Mouse (Mus musculus): Measurements from ENCODE around the gene Fnbp1. TPM values are rescaled to one million over a fixed set of nuclear protein-coding genes. Genes with fewer than 3 reads are reported as not detected.

Fnbp1 gene
- polyA plus RNA-seq, 1 experiment from 2014 or later: 15.7 TPM

- Histone ChIP-seq H3K9ac (ENCODE audit: low read length) (0 out of 2 replicates have a peak overlapping the region, but pooled peaks have one; percentile 27), H3K4me2 (replicated peaks; ENCODE audit: low read depth) (no peak overlapping the region), H3K27me3 (ENCODE audit: control insufficient read depth, insufficient read depth, low read length) (no peaks in the 10 kb centered on the region), H3K4me3 (ENCODE audit: low read depth, low read length) (no peak overlapping the region), H3K9me3 (ENCODE audit: control insufficient read depth, low read length) (no peaks in the 10 kb centered on the region), H3K36me3 (ENCODE audit: control insufficient read depth, insufficient read depth, low read length) (peaks cover 4% of the 10 kb centered on the region; the same call in 1 of the 2 replicates), H3K27ac (replicated peaks) (peak overlapping the region; percentile 45; the same call in 1 of the 2 replicates), H3K4me1 (replicated peaks; ENCODE audit: control insufficient read depth, insufficient read depth) (no peaks in the 10 kb centered on the region)
- WGBS: 34% methylated on average over 11 of the region's 11 CpGs
- peak; percentile 48; the same call in 1 of the 2 replicates for ATAC-seq (ENCODE audit: low FRiP score, low TSS enrichment)
- DNase-seq (ENCODE audit: low spot score): no peak
- TF ChIP-seq EP300 (optimal IDR thresholded peaks at IDR 0.05) (no peak), CTCF (IDR thresholded peaks at IDR 0.05; ENCODE audit: low read depth) (no peak)
These were observed 53.8 kb downstream of the Fnbp1 start for GRCm38 (mm10) chr2:31087663-31088661.

- H3K27ac ChIP-seq (replicated peaks): no peak overlapping the region
- no peak overlapping the region for H3K4me3 ChIP-seq (ENCODE audit: low read depth, low read length)
- no peaks in the 10 kb centered on the region for H3K9me3 ChIP-seq (ENCODE audit: control insufficient read depth, low read length)
- TF ChIP-seq CTCF (IDR thresholded peaks at IDR 0.05; ENCODE audit: low read depth) (no peak), EP300 (optimal IDR thresholded peaks at IDR 0.05) (no peak)
- H3K4me2 ChIP-seq (replicated peaks; ENCODE audit: low read depth): no peak overlapping the region
- H3K9ac ChIP-seq (ENCODE audit: low read length): no peak overlapping the region
- H3K27me3 ChIP-seq (ENCODE audit: control insufficient read depth, insufficient read depth, low read length): no peaks in the 10 kb centered on the region
- no peaks in the 10 kb centered on the region for H3K4me1 ChIP-seq (replicated peaks; ENCODE audit: control insufficient read depth, insufficient read depth)
- H3K36me3 ChIP-seq (ENCODE audit: control insufficient read depth, insufficient read depth, low read length): peaks cover 10% of the 10 kb centered on the region; the same call in 1 of the 2 replicates
- 39% methylated on average over 5 of the region's 5 CpGs for WGBS
- ATAC-seq (ENCODE audit: low FRiP score, low TSS enrichment) (no peak), DNase-seq (ENCODE audit: low spot score) (no peak)
These were observed 54.7 kb downstream of the Fnbp1 start for GRCm38 (mm10) chr2:31087085-31087484.

- Histone ChIP-seq H3K4me2 (replicated peaks; ENCODE audit: low read depth) (no peak overlapping the region), H3K9me3 (ENCODE audit: control insufficient read depth, low read length) (no peaks in the 10 kb centered on the region), H3K27ac (replicated peaks) (no peak overlapping the region), H3K4me1 (replicated peaks; ENCODE audit: control insufficient read depth, insufficient read depth) (no peaks in the 10 kb centered on the region), H3K4me3 (ENCODE audit: low read depth, low read length) (no peak overlapping the region), H3K27me3 (ENCODE audit: control insufficient read depth, insufficient read depth, low read length) (no peaks in the 10 kb centered on the region), H3K9ac (ENCODE audit: low read length) (no peak overlapping the region), H3K36me3 (ENCODE audit: control insufficient read depth, insufficient read depth, low read length) (peaks cover 10% of the 10 kb centered on the region; the same call in 1 of the 2 replicates)
- TF ChIP-seq CTCF (IDR thresholded peaks at IDR 0.05; ENCODE audit: low read depth) (no peak), EP300 (optimal IDR thresholded peaks at IDR 0.05) (no peak)
- ATAC-seq (ENCODE audit: low FRiP score, low TSS enrichment) (no peak), DNase-seq (ENCODE audit: low spot score) (no peak)
These were observed 55.3 kb downstream of the Fnbp1 start for GRCm38 (mm10) chr2:31086543-31086942.

- Histone ChIP-seq H3K36me3 (ENCODE audit: control insufficient read depth, insufficient read depth, low read length) (peaks cover 12% of the 10 kb centered on the region), H3K27ac (replicated peaks) (no peak overlapping the region), H3K9ac (ENCODE audit: low read length) (no peak overlapping the region), H3K4me3 (ENCODE audit: low read depth, low read length) (no peak overlapping the region), H3K4me1 (replicated peaks; ENCODE audit: control insufficient read depth, insufficient read depth) (no peaks in the 10 kb centered on the region), H3K27me3 (ENCODE audit: control insufficient read depth, insufficient read depth, low read length) (no peaks in the 10 kb centered on the region), H3K4me2 (replicated peaks; ENCODE audit: low read depth) (no peak overlapping the region), H3K9me3 (ENCODE audit: control insufficient read depth, low read length) (no peaks in the 10 kb centered on the region)
- no peak for TF ChIP-seq CTCF (IDR thresholded peaks at IDR 0.05; ENCODE audit: low read depth)
- TF ChIP-seq EP300 (optimal IDR thresholded peaks at IDR 0.05): no peak
- DNase-seq (ENCODE audit: low spot score) (no peak), ATAC-seq (ENCODE audit: low FRiP score, low TSS enrichment) (no peak)
- WGBS: 94% methylated on average over 9 of the region's 9 CpGs
These were observed 57.5 kb downstream of the Fnbp1 start for GRCm38 (mm10) chr2:31084169-31084850.

GRCm38 (mm10) chr2:31083372-31083771 lies 58.4 kb downstream of the Fnbp1 start:
- Histone ChIP-seq H3K9me3 (ENCODE audit: control insufficient read depth, low read length) (no peaks in the 10 kb centered on the region), H3K9ac (ENCODE audit: low read length) (no peak overlapping the region), H3K4me1 (replicated peaks; ENCODE audit: control insufficient read depth, insufficient read depth) (no peaks in the 10 kb centered on the region), H3K27me3 (ENCODE audit: control insufficient read depth, insufficient read depth, low read length) (no peaks in the 10 kb centered on the region), H3K27ac (replicated peaks) (no peak overlapping the region), H3K4me3 (ENCODE audit: low read depth, low read length) (no peak overlapping the region), H3K36me3 (ENCODE audit: control insufficient read depth, insufficient read depth, low read length) (peaks cover 14% of the 10 kb centered on the region), H3K4me2 (replicated peaks; ENCODE audit: low read depth) (no peak overlapping the region)
- TF ChIP-seq CTCF (IDR thresholded peaks at IDR 0.05; ENCODE audit: low read depth) (no peak), EP300 (optimal IDR thresholded peaks at IDR 0.05) (no peak)
- 90% methylated on average over 8 of the region's 8 CpGs for WGBS
- DNase-seq (ENCODE audit: low spot score): no peak
- ATAC-seq (ENCODE audit: low FRiP score, low TSS enrichment): no peak
